Mouse (Mus musculus) kidney, adult 8-10 months (tissue): ENCODE measurements at regions not wholly inside any gene's neighbourhood (a gene's known extent, or its start where the extent isn't known, plus 50 kb on each side); places are given as distances from the start of the nearest gene placed in this dataset.

ENCODE experiments used
- DNase-seq, 2 experiments: peaks; one replicate each; pipeline ENCODE4 v3.0.0; 2022

GRCm38 (mm10) chr13:90823877-90824276 is 81.3 kb downstream of the Atp6ap1l start:
- no peak for DNase-seq

DNA sequence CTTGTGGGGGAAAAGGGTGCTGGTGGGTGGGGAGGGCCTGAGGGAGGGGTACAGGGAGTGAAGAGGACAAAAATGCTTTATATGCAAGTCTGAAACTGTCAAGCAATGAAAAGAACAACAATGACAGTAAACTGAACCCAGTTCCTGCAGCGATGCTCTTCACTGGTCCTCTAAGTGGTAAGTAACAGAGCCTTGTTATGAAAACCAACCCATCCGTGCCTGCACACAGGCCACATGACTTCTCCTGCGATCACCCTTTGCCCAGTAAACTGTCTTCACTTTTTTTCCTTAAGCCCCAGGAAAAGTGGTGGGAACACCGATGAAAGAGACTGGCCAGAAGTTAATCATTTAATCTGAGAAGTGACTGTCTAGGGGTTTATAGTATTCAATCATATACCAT is 83.3 kb downstream of the Atp6ap1l start:
- no peak for DNase-seq

GRCm38 (mm10) chr13:90820453-90820852 is 84.7 kb downstream of the Atp6ap1l start:
- no peak for DNase-seq

GRCm38 (mm10) chr13:90819934-90820333 is 85.2 kb downstream of the Atp6ap1l start:
- no peak for DNase-seq

GRCm38 (mm10) chr13:90814174-90814865 is 90.8 kb downstream of the Atp6ap1l start:
- no peak for DNase-seq

DNA sequence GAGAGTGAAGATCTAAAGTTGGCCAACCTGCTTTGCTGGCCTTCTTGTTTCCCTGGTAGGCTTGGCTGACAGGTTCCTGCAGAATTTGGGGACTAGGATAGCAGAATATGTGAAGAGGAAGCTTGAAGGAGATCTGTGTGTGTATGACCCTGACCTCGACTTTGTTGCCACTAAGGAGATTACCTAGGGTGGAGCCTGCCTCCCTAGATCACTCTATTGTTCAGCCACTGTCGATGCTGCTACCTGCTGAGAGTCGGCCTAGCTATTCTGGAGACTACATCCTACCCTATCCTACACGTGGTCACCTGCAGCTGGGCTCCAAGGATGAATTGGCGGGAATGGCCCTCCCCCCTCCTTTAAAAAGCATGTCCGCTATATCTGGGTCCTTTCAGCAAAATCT is 95.1 kb downstream of the Atp6ap1l start:
- no peak for DNase-seq

GRCm38 (mm10) chr13:90799641-90800040 is 105.5 kb downstream of the Atp6ap1l start:
- no peak for DNase-seq

DNA sequence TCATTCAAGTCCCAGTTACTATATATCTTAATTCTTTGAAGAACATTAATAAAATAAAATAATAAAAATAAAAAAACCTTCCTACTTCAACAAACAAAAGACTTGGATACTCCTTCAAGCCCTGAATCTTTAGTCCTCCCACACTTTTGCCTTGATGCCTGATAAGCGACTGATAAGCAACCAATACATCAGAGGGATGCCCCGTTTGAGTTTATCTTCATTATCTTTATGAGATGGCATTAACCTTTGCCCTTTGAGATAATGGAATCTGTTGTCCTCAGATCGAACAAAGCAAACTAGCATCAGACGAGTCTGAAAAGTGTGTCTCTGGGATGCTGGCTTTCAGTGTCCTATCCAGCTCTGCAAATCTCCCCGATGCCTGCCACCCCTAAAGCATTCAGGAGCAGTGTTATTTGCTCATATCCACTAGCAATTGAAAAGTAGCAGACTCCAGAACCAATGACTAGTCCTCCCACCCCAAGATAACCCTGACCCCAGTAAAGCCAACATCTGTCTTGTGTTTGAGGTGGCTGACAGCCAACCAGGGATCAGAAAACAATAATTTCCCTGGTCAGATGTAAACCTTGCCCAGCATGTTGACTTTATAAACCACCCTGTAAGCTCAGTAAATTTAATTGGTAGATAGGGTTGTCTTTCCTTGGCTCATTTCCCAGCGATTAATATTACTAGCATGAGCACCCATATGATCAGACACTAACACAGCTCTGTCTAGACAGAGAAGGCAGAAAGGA is 106.2 kb downstream of the Atp6ap1l start:
- no peak for DNase-seq

DNA sequence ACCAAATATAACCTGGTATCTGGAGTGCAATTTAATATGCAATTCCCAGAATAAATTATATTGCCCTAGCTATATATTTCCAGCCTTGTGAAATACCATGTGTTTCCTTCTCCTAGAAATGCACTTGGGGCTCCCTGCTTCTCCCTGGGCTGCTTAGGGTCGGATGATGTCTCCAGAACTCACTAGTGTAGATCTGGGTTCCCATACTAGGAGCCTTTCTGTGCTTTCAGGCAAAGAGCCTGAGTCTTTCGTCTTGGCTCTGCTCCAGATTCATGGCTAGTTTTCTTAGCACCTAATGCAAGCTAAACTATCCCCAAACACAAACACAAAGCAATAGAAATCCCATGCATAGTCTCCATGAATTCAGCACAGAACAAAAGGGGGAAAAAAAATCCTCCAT is 106.8 kb downstream of the Atp6ap1l start:
- no peak for DNase-seq

- no peak for DNase-seq
Observed at GRCm38 (mm10) chr13:90797209-90797608, 107.9 kb downstream of the Atp6ap1l start.

GRCm38 (mm10) chr13:90796809-90797208 is 108.3 kb downstream of the Atp6ap1l start:
- DNase-seq, result no peak

- no peak for DNase-seq
Observed at GRCm38 (mm10) chr13:90782435-90782834, 122.7 kb downstream of the Atp6ap1l start.

DNA sequence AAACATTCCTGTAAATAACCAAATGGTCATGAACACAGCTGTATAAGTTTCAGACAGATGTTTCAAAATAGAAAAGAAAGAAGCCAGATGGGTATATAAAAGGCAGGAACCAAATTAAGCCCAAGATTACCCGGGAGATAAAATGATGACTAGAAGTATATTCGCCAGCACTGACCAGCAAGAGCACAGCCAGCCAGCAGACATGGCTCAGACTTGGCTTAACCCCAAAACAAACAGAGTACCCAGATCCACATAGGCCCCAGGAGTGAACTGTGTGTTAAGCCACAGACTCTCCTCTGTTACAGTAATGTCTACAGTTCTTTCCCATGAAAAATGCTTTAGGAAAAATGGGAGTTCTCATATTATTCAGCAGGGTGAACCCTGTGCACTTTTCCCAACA is 123.2 kb downstream of the Atp6ap1l start:
- no peak for DNase-seq

DNA sequence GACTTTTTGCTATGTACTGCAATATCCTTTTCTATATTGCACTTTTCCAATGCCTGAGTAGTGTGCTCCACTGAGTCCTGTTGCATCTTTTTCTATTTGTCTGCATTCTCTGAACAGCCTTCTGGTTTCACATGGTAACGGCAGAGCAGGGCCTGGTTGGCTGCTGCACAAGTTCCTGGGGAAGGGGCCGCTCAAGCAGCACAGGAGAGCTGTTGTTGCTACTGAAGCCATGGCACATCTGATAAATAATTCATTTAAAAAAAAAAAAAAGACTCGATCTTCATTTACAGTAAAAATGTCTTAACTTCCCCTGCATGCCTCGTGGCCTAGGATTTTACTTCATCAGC is 127.2 kb downstream of the Atp6ap1l start:
- no peak for DNase-seq

DNA sequence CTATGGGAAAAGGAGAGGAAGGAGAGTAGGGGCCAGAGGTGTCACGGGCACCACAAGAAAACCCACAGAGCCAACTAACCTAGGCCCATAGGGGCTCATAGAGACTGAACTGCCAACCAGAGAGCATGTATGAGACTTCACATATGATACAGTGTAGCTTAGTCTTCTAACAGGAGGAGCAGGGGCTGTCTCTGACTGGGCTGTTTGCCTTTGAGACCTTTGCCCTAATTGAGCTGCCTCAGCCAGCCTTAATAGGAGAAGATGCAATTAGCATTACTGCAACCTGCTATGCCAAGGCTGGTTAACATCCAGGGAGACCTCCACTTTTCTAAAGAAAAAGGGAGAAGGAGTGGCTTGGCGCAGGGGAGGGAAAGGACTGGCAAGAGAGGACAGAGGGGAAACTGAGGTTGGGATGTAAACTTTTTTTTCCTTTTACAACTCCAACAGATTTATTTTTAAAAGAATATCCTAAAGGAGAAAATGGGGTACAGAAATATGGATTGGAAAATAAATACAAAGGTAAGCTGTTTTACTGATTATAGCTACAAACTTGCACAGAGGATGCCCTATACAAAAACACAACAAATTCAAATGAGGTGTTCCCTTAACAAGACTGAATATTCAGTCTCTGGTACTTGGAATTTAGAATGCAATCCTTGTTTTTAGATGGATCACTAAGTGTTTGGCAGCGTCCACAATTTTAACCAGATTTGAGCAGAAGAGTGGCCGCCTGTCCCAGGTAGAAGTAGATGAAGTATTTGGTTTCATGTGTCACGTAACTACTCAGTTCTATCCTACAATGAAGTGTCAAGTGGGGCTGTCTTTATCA is 127.8 kb downstream of the Atp6ap1l start:
- DNase-seq, result no peak

DNA sequence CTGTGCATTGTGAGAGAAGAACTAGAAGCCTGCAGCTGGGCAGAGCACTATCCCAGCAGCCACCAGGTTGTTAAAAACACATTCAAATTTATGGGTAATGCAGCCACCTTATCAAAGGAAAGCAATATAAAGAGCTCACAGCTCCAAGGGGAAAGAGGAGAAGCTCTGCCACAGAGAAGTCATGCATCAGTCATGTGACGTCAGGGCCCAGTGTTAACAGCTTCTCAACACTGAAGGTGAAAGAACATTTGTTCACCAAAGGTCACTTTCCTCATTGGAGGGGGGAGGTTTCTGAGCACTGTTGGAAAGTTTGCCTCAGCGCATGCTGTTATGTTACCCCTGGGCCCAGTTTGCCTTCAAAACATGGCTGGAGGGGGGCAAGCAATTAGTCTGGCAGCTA is 143.0 kb downstream of the Atp6ap1l start:
- DNase-seq, result no peak

GRCm38 (mm10) chr13:90760516-90761050 is 144.6 kb downstream of the Atp6ap1l start:
- peak in 1 of 2 experiments; percentile 31 for DNase-seq

GRCm38 (mm10) chr13:90754451-90754850 is 150.7 kb downstream of the Atp6ap1l start:
- no peak for DNase-seq

DNA sequence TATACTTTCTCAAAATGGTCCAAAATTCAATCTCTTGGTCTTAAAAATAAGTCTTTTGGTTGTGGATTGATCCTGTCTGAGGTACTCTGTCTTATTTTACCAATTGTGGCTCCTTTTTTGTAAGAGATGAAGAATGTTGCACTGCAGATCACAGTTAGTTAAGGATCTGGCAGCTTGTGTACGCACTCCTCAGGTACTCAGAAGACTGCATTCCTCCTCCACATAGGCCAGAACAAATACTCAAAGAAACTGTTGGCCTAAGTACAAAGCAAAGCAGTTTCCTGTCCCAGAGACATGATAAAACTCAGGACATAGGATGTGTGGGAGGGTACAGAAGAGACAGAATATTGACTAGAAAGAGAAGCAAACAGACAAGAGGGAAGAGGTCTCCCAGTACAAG is 155.4 kb downstream of the Atp6ap1l start:
- no peak for DNase-seq

DNA sequence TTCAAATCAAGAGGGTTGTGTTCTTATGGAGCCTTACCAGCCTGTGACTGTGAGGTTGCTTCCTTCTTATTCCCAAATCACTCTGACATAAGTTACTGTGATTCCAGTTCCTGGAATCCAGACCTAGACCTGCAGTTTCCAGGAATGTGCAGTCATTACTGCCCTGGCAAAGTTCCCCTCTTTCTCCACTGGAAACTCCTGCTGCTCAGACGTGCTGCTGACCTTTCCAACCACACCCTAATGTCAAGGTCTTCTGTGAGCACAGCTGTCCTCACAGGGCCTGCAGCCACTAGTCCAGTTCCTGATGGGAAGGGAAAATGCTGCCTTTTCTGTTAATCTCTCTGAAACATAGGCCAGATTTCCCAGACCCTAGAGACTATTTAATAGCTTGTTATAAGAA is 160.1 kb downstream of the Atp6ap1l start:
- DNase-seq, result no peak

- no peak for DNase-seq
Observed at GRCm38 (mm10) chr13:90742615-90743402, 162.3 kb downstream of the Atp6ap1l start.

DNA sequence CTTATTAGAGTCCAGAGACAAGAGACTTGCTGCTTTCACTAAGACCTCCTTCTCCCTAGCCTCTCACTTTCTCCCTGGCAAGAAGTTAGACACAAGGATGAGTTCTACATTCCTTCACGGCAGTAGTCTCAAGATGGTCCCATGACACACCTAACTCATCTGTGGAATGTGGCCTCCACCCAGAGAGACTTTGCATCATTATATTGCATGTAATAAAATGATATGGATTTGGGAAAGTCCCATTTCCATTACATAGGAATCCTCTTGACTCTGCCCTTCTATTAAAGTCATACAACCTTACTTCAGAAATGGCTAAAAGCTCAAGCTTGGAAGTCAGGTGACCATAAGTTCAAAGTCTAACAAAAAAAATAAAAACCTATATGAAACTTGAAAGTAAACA is 165.4 kb downstream of the Atp6ap1l start:
- no peak for DNase-seq

DNA sequence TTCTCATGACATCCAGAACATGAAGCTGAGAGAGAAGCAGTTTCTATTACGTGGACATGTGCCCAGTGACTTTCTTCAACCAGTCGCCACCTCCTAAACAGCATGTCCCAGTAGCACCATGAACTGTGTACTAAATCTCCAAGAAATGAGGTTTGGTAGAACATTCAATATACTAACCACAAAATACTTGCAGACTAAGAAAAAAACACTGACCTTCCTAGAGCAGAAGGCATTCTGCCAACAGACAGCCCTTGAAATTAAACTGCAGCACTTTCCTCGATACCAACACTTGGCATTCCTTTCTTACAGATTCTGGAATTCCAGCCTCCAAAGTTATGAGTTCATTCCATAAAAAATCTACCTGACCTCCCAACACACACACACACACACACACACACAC is 166.6 kb downstream of the Atp6ap1l start:
- DNase-seq, result no peak
